Mouse (Mus musculus) embryonic facial prominence, embryonic 14.5 days (tissue): ENCODE results near the gene Miga1. TPM values are rescaled to one million over a fixed set of nuclear protein-coding genes. Genes with fewer than 3 reads are reported as not detected.
A peak's percentile ranks its signal among the peaks of the same experiment; 100 is the strongest.

Source experiments
- ATAC-seq: fragments of 200-750 bp; cut with Nextera tagmentation; 2 replicates; pipeline ENCODE4 v1.8.0; 2017; ENCODE audit warnings: low read depth, moderate number of reproducible peaks, moderate TSS enrichment
- DNase-seq: peaks from one replicate; pipeline ENCODE4 v3.0.0-alpha.2; 2015; ENCODE audit warnings: low spot score
- H3K27ac ChIP-seq: fragments of 300-500 bp; sonication (generic); replicated peaks from 2 replicates; pipeline ENCODE4 v1.5.1; 2014; ENCODE audit warnings: low read depth, mild to moderate bottlenecking, low read length, moderate library complexity
- H3K27me3 ChIP-seq: fragments of 300-500 bp; sonication (generic); replicated peaks from 2 replicates; pipeline ENCODE4 v1.6.1; 2014; ENCODE audit warnings: low read length; ENCODE audit not compliant: control insufficient read depth, insufficient read depth
- H3K36me3 ChIP-seq: fragments of 300-500 bp; sonication (generic); 2 replicates; pipeline ENCODE4 v1.6.1; 2014; ENCODE audit warnings: low read length, mixed read lengths; ENCODE audit not compliant: control insufficient read depth, insufficient read depth
- H3K4me1 ChIP-seq: fragments of 300-500 bp; sonication (generic); 2 replicates; pipeline ENCODE4 v1.6.1; 2014; ENCODE audit warnings: antibody characterized with exemption, low read length; ENCODE audit not compliant: control insufficient read depth, insufficient read depth
- H3K4me2 ChIP-seq: fragments of 300-500 bp; sonication (generic); 2 replicates; pipeline ENCODE4 v1.6.1; 2014; ENCODE audit warnings: low read depth, mild to moderate bottlenecking, low read length, moderate library complexity, mixed read lengths
- H3K4me3 ChIP-seq: fragments of 300-500 bp; sonication (generic); 2 replicates; pipeline ENCODE4 v1.5.1; 2014; ENCODE audit warnings: low read depth, mild to moderate bottlenecking, low read length
- H3K9ac ChIP-seq: fragments of 300-500 bp; sonication (generic); 2 replicates; pipeline ENCODE4 v1.6.1; 2014; ENCODE audit warnings: low read depth, mild to moderate bottlenecking, low read length, moderate library complexity, mixed read lengths
- H3K9me3 ChIP-seq: fragments of 300-500 bp; sonication (generic); 2 replicates; pipeline ENCODE4 v1.6.1; 2016; ENCODE audit warnings: low read length; ENCODE audit not compliant: control insufficient read depth
- WGBS: fragments of 180-500 bp; shearing (Covaris S2); extraction: QIAGEN DNeasy Blood & Tissue Kit; methylation state at CpG from one replicate; pipeline ENCODE4 v1.1.7; 2014; 5-methylcytosine and 5-hydroxymethylcytosine counted together
- polyA plus RNA-seq: library from polyadenylated mRNA; unstranded; fragments of >200 nt; fragmentation: Nextera tagmentation; extraction: Ambion mirVana; gene quantifications from 2 replicates; pipeline ENCODE4 v1.2.1, GENCODE M21; 2014

Gene Miga1
- polyA plus RNA-seq, 1 experiment from 2014 or later = 17.3 TPM

DNA sequence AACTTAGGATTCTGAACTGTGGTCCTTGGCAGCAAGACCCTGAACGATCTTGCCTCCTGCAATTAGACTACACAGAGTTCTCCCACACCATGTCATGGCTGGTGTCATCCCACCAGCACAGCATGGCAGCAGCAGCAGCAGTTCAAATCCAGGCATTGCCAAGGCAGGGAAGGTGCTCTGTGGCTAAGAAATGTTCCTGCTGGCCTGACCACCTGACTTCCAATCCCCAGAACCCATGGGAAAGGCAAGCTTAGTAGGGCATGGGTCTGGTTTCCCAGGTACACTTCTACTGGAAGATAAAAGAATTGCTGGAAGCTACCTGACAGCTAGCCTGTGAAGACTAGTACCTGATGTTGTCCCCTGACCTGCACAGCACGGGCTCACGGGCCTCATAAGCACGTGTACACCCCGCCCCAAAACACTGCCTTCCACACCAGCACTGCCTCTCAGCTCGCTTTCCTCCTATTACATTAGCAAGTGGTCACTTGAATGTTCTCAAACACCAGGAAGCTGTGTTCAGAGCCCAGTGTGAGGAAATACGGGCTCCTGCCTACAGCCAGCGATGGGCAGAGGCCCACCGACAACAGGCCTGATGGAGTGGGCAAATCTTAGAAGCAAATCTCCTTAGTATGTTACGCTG lies 69.0 kb downstream of the Miga1 start:
- Histone ChIP-seq H3K27me3 (peaks cover 3% of the 10 kb centered on the region), H3K9ac (no peak overlapping the region), H3K4me2 (no peak overlapping the region), H3K9me3 (no peaks in the 10 kb centered on the region), H3K4me1 (0 out of 2 replicates have a peak, but pooled peaks cover 2% of the 10 kb centered on the region), H3K4me3 (no peak overlapping the region), H3K36me3 (peaks cover 19% of the 10 kb centered on the region), H3K27ac (no peak overlapping the region)
- no peak for DNase-seq
- 81% methylated on average over 10 of the region's 10 CpGs for WGBS
- ATAC-seq = no peak

DNA sequence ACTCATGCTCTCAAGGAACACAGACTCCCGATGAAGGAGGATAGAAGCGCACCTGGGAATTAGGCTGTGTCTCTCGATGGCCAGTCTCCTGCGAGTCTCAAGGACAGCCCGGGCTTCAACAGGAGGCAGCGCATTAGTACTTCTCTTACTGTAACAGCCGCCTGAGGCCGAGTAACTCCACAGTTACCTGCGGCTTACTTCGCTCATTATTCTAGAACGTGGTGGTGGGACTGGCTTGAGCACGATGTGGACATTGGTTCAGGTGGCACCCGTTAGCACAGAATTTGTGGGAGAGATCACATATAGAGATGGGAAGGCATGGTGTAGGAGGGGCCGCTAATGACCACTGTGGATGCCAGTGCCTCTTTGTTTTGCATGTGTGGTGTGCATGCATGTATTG lies 72.1 kb downstream of the Miga1 start:
- DNase-seq (no peak), ATAC-seq (no peak)
- Histone ChIP-seq H3K27me3 (peaks cover 16% of the 10 kb centered on the region), H3K9me3 (no peaks in the 10 kb centered on the region), H3K36me3 (peaks cover 3% of the 10 kb centered on the region; the same call in 1 of the 2 replicates), H3K4me2 (no peak overlapping the region), H3K4me1 (0 out of 2 replicates have a peak, but pooled peaks cover 3% of the 10 kb centered on the region), H3K27ac (no peak overlapping the region), H3K4me3 (no peak overlapping the region), H3K9ac (no peak overlapping the region)
- WGBS = 90% methylated on average over 14 of the region's 14 CpGs

DNA sequence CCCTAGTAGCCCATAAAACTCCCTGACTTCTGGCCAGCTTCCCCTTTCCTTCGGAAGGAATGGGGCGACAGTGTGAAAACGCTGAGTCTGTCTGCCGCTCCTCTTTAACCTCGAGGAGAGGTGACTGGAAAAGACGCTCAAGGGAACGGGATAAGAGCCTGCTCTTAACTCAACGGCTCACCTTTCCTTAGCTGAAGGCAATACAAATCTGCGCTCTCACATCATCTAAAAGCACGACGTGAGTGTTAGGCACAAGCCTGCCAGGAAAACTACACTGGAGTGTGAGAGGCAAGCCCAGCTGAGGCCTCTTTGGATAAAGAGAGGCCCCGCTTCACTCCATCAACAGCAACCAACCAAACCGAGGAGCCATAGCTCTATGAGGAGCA lies 74.2 kb downstream of the Miga1 start, which contains the start of gene Nexn:
TSS of gene Nexn (minus strand) at position 315 of the 386 bp plus-strand sequence.
- DNase-seq (peak; percentile 50), ATAC-seq (peak; percentile 23)
- Histone ChIP-seq H3K27me3 (peaks cover 20% of the 10 kb centered on the region), H3K4me2 (peak within 1 kb of the TSS; percentile 93), H3K36me3 (no peaks in the 10 kb centered on the region), H3K4me1 (peaks cover 3% of the 10 kb centered on the region; the same call in 1 of the 2 replicates), H3K27ac (peak within 1 kb of the TSS; percentile 71), H3K9ac (peak within 1 kb of the TSS; percentile 81), H3K4me3 (peak within 1 kb of the TSS; percentile 59), H3K9me3 (no peaks in the 10 kb centered on the region)
- WGBS = 3% methylated on average over 13 of the region's 13 CpGs

DNA sequence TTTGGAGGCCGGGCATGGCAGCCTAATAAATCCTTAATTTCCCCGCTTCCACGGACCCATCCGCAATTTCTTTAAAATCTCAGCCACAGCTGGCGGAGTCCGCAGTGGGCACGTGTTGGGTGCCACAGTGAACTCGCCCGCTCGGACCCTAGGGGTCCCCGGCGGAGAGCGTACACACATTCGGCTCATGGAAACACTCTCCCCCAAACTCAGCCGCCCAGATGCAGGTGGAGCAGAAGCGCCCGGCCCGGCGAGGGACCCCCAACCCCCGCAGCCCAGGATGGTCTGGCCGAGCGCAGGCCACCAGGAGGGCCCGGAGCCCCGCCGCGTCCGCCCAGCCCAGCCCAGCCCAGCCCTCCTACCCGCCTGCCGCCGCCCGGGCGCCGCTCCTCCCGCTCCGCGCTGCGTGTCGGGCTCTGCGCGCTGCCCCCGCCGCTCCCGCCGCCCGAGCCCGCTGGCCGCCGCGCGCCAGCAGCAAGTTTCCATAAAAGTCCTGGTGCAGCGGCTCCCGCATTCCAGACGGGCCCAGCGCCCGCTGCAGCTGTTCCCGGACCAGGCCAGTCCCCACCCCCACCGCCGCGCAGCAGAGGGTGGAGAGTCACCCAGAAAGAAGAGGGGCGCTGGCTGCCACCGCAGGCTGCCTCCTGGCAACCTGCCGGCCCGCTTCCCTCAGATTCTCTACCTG lies 74.7 kb downstream of the Miga1 start:
- DNase-seq (peak; percentile 84), ATAC-seq (peak; percentile 93)
- H3K9ac ChIP-seq = peak overlapping the region; percentile 81
- peak overlapping the region; percentile 71 for H3K27ac ChIP-seq
- WGBS = 1% methylated on average over 26 of the region's 63 CpGs
- peaks cover 20% of the 10 kb centered on the region for H3K27me3 ChIP-seq
- peaks cover 3% of the 10 kb centered on the region; the same call in 1 of the 2 replicates for H3K4me1 ChIP-seq
- peak overlapping the region; percentile 59 for H3K4me3 ChIP-seq
- H3K36me3 ChIP-seq = no peaks in the 10 kb centered on the region
- H3K9me3 ChIP-seq = no peaks in the 10 kb centered on the region
- H3K4me2 ChIP-seq = peak overlapping the region; percentile 93

DNA sequence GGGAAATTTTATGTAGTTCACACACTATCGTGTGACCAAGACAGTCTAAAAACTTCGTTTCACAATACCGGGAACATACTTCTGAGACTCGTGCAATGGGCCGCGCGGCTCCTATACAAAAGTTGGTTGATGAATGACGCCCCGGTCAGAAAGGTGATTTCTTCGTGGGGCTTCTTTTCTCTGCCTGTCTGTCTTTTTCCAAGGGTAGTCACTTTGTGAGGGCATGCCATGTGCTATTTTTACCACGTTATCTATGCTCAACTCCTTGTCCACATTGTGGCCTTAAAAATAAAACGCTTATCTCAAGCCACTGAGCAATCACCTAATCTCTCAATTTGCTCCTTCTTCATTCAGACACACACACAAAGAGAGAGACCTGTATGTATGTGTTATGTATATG lies 75.4 kb downstream of the Miga1 start:
- Histone ChIP-seq H3K36me3 (no peaks in the 10 kb centered on the region), H3K27me3 (peaks cover 20% of the 10 kb centered on the region), H3K9me3 (no peaks in the 10 kb centered on the region), H3K4me3 (peak overlapping the region; percentile 59), H3K4me1 (peaks cover 3% of the 10 kb centered on the region; the same call in 1 of the 2 replicates), H3K27ac (0 out of 2 replicates have a peak overlapping the region, but pooled peaks have one; percentile 71), H3K4me2 (peak overlapping the region; percentile 93), H3K9ac (peak overlapping the region; percentile 81; the same call in 1 of the 2 replicates)
- 49% methylated on average over 12 of the region's 12 CpGs for WGBS
- DNase-seq (no peak), ATAC-seq (no peak)

DNA sequence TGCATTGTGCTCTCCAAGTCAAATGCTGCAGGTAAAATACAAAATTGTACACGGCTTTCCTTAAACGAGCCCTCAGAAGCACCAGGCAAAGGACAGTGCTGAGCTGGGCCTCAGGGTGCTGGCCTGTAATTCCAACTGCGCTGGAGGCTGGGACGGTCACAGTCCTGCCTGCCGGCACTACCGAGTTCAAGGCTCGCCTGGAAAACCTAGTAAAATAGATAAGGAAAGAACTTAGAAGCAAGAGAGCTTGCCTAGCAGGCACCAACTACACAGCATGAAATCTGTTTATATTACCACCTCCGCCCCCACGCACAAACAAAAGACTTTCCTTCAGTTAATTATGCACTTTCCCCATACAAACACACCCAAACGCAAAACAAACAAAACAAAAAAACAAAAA lies 75.8 kb downstream of the Miga1 start:
- DNase-seq (no peak), ATAC-seq (no peak)
- peaks cover 20% of the 10 kb centered on the region for H3K27me3 ChIP-seq
- no peaks in the 10 kb centered on the region for H3K36me3 ChIP-seq
- peaks cover 3% of the 10 kb centered on the region; the same call in 1 of the 2 replicates for H3K4me1 ChIP-seq
- no peak overlapping the region for H3K27ac ChIP-seq
- no peaks in the 10 kb centered on the region for H3K9me3 ChIP-seq
- 0 out of 2 replicates have a peak overlapping the region, but pooled peaks have one; percentile 81 for H3K9ac ChIP-seq
- peak overlapping the region; percentile 93 for H3K4me2 ChIP-seq
- peak overlapping the region; percentile 59 for H3K4me3 ChIP-seq
- 58% methylated on average over 10 of the region's 10 CpGs for WGBS

DNA sequence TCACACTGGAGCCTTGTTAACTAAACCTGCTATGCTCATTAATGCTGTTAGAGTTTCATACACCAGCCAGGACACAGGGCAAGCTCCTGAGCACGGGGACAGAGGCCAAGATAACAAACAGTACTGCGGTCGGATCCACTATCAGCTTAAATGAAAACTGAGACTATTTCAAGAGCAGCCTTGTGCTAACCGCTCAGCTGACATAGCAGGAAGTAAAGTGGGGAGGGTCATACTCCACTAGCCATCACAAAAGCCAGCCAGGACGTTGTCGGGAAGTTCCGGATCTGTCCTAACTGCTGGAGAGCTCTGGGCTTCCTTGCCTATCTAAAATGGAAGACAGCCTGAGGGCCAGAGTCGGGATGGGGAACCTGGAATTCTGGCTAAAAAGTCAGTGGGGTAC lies 78.3 kb downstream of the Miga1 start:
- H3K4me1 ChIP-seq = peaks cover 3% of the 10 kb centered on the region; the same call in 1 of the 2 replicates
- no peaks in the 10 kb centered on the region for H3K36me3 ChIP-seq
- peaks cover 17% of the 10 kb centered on the region for H3K27me3 ChIP-seq
- no peak for ATAC-seq
- peak overlapping the region; percentile 16; the same call in 1 of the 2 replicates for H3K4me2 ChIP-seq
- no peaks in the 10 kb centered on the region for H3K9me3 ChIP-seq
- peak; percentile 17 for DNase-seq
- 20% methylated on average over 8 of the region's 8 CpGs for WGBS
- no peak overlapping the region for H3K4me3 ChIP-seq
- H3K27ac ChIP-seq = no peak overlapping the region
- 0 out of 2 replicates have a peak overlapping the region, but pooled peaks have one; percentile 14 for H3K9ac ChIP-seq

DNA sequence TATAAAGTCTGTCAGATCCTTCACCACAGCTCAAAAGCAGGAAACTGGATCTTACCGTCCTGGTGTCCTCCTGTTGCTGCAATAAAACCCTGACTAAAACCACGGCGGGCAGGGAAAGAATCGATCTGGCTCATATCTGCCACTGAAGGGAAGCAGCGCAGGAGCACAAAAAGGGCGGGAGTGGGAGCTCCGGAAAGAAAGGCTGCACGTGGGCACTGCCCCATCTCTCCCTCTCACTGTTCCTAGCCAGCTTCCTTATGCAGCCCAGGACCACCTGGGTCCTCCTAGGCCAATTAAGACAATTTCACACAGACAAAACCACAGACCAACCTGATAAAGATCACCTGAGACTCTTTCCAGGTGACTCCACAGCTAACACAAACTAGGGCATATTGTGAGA lies 78.8 kb downstream of the Miga1 start:
- no peaks in the 10 kb centered on the region for H3K9me3 ChIP-seq
- H3K36me3 ChIP-seq = no peaks in the 10 kb centered on the region
- no peak overlapping the region for H3K4me3 ChIP-seq
- WGBS = 43% methylated on average over 8 of the region's 8 CpGs
- no peak overlapping the region for H3K27ac ChIP-seq
- no peak overlapping the region for H3K9ac ChIP-seq
- ATAC-seq (no peak), DNase-seq (no peak)
- H3K4me2 ChIP-seq = no peak overlapping the region
- H3K27me3 ChIP-seq = peaks cover 17% of the 10 kb centered on the region
- peaks cover 3% of the 10 kb centered on the region; the same call in 1 of the 2 replicates for H3K4me1 ChIP-seq
